Mouse (Mus musculus) right cerebral cortex, postnatal 14 days (tissue): ENCODE measurements at regions not wholly inside any gene's neighbourhood (a gene's known extent, or its start where the extent isn't known, plus 50 kb on each side); places are given as distances from the start of the nearest gene placed in this dataset.

Experiments
- DNase-seq: peaks from one replicate; pipeline ENCODE4 v3.0.0; 2022

DNA sequence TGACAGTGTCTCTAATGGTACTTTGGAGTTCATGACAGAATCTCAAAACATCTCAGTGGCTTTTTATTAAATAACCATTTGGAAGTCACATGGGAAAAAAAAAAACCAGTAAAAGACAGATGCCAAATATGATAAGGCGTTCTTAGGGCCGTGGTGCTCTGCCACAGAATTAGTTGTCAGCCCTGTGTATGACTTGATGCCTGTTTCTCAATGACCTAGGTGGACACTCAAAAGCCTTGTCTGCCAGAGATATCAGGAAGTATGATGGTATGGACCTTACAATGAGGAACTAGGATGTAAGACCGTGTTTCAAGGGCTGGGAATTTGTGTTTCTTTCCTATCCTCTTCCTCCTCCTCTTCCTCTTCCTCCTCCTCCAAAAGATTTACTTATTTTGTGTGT is 364.9 kb downstream of the Cd83 start:
- no peak for DNase-seq

DNA sequence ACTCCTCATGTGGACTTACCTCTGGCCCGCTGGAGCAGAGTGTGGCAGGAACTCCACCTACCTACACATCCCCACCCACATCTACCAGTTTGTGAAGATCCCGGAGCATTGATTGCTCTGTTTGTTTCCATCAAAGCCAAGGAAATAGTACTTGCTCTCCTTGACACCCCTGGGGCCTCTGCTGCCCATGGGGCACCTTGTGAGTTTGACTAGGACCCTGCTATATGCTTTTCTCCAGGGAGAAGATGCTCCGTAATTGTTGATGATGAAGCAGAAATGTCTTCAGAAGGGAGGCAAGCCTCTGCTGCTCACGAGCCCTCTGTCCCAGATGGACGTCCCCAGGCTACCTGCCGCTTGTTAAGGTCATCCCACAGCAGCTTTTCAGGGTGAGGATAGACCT is 367.0 kb downstream of the Cd83 start:
- no peak for DNase-seq

DNA sequence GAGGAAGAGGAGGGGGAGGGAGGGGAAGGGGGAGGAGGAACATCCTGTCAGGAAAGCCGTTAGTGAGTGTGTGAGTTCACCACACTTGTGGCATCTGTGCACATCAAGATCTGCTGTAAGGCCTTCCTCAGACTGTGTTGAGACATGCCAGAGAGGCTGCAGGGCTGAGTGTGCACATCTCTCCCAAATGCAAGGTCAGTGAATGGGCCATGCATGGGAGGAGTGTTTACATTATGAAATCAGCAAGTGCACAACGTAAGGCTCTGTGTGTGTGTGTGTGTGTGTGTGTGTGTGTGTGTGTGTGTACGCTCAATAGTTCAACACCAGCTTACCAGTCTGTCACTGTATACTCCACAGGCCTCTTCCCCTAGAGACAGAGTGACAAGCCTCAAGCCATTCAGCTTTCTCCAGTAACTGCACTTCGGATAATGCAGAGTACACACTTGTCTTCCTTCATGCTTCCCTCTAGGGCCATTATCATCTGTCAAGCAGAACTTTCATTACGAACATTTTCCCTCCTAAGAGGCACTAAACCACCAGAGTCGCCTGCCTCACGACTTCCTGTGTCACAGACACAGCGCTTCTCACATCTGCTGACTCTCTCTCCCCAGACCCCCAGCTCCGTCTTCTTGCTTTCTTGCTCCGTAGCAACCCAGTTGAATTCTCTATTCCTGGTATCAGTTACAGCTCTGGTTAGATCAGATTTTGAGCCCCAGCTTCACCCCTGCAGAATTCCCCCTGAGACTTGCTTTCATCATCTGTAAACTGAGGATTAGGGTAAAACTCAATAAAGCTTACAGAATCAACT is 368.4 kb downstream of the Cd83 start:
- no peak for DNase-seq

DNA sequence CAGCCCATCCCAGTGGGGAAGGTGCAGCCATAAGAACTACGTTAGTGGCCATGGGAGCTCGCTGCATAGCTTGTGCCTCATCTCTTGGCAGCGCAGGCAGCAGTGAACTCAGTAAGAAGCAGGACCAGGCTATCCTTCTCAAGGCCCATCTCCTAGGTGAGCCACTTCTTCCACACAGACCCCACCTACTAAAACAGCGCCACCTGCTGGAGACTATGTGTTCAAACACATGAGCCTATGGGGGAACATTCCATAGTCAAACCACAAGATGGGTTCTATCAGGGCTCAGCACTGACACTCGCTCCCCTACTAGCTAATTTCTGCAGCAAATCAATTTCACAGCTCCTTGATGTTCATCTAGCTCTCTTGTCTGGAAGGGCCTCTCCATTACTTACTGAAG is 369.2 kb downstream of the Cd83 start:
- no peak for DNase-seq

DNA sequence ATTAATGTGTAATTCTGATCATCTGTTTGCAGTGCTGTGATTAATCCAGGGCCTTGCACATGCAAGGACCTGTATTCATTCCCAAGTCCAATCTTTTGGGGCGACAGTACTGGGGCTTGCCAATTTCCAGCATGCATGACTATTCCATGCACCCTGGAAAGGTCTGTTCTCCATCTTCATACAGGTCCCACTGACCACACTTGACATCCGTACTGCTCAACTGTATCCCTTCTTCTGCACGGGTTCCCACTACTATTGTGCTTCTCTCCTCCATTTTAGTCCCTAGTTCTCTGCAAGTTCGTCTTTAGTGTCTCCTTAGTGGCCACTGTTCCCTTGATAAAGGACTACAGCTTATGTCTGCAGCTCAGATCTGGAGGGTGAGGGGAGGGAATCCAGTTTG is 371.4 kb downstream of the Cd83 start:
- no peak for DNase-seq

DNA sequence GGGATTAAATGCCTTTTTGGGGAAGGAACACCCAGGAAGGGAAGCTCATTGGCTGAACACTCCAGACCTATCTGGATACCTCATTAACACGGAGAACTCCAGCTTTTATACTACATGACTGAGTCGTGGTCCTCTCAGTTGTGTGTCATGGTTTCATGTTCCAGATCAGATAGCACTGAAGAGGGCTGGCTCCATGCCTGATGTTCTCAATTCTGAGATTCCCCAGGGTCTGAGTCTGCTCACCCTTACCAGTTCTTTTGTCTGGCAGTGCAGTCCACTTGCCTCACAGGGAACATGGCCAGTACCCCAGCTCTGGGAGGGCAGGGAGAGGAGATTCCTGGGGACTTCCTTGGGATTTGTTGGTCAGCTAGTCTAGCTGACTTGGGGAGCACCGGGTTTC is 372.0 kb downstream of the Cd83 start:
- DNase-seq, result no peak

DNA sequence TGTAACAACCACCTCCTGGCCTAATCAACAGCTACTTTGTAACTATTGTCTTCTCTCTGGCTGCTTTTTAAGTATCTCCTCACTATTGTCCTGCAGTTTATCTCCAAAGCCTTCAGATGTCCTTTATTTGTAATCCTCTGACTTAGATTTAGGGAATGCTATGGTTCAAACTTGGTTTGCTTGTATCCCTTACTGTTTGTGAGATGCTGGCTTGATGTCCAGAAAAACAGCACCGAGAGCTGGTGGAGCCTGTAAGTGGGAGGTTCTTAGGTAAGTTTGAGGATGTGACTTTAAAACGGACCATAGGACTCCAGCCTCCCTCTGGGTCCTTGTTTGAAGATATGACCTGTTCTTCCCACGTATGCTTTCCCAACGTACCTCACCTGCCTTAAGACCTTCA is 372.7 kb downstream of the Cd83 start:
- DNase-seq, result no peak

DNA sequence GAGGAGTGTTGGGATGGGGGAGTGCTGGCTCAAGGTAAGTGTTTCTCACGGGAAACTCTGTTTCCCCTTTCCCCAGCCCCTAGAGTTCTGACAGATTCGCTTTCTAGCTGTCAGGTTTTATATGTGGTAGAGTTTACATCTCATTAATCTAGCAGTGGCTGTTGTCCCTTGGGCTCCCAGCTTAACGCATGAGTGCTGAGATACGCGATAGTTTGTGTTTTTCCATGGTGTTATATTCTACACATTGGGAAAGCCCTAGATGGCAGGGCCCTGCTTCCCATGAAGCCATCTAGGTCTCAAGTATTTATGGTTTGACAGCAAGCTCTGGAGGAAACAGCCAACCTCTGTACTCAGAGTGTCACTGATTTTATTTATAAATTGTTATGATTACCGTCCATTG is 373.8 kb downstream of the Cd83 start:
- DNase-seq, result no peak

DNA sequence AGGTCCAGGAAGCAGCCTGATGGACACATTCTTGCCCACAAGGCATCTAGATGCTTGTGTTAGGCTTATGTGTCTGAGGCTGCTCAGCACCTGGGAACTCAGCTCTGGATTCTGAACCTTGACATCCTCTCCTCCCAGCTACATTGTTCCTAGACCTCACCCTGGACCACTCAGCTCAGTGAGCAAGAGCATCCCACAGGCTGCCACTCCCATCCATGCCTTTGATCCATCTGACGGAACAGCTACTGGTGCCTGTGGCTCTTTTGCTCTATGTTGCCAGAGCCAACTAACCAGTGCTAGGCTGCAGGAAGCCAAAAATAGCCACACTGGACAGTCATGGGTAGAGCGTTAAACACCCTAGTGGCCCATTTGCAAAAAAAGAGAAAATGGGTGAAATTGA is 374.8 kb downstream of the Cd83 start:
- DNase-seq, result no peak

DNA sequence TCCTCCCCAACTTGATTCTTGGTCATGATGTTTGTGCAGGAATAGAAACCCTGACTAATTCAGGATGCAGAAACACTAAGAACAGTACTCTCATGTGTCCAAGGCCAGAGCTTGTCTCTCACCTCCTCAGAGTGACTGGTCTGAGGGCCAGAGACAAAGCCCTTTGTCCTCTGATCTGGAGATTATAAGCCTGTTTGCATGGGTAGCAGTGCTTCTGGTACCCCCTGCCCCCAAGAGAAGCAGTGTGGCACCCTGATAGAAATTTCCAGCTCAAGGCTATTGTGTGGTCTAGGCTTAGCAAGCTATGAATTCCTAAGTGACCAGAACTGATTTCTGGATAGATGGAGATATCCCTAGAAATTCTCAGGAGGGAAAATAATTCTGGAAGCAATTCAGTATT is 380.2 kb downstream of the Cd83 start:
- no peak for DNase-seq

DNA sequence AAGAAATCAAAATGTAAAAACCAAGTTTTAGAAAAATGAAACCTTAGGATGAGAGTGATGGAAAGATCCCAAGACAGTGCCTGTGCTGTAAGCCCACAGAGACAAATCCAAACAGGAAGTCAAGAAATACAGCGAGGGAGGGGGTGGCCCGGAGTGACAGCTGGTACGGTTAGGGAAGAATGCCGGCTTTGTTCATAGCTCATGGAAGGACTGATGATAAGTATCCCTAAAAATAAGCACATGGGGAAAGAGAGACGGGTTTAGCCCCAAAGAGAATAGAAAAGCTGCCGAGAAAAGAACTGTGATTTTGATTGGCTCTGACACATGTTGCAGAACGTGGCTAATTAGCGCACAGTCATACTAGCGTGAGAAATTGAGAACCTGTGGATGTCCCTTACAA is 382.6 kb downstream of the Cd83 start:
- no peak for DNase-seq

DNA sequence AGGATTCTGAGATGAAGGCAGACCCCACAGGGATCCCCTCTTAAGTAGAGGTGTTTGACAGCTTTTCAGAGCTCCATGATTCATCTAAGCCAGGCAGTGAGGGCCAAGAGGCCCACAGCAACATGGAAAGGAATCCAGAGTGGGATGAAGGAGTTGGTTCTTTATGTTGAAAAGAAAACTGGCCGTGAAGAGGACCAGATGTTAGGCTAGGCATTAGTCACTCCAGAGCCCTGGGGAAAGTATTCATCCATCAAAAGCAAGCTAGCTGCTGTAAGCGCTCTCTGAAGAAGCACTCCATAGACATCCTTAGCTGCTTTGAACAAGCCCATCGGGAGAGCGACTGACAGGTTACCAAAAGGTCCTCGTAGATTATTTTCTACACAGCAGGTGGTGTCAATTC is 383.6 kb downstream of the Cd83 start:
- DNase-seq, result no peak

DNA sequence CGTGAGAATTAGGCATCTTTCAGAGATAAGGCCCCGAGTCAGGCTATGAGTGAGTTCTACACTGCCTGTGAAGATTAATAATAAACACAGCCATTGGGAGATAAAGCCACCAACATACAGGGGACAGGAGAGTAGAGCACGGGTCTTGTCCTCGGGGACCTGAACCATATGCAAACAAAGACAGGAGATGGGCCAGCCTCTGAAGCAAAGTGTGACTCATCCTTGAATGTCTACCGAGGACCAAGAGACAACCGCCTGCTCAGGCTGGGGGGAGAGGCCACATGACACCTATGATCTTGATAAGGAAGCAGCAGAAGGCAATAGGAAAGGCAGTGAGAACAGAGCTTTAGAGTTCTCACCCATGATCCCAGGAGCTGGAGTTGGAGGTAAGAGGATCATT is 387.1 kb downstream of the Cd83 start:
- DNase-seq, result no peak

DNA sequence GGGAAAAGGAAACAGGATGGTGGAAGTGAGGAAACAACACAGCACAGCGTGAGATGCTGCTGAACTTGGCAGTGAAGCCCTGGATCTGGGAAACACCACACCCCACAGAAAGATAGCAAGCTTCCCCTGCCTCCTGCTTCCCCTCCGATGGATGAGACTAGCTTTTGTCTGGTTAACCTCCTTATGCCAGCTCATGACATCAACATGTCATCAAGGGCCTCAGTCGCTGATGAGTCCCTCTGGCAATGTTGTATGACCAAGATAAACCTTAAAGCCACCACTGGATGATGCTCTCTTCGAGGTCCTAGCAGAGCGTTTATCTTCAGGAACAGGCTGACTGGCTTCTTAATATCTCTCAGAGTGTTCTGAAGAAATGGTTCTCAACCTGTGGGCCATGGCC is 388.1 kb downstream of the Cd83 start:
- DNase-seq, result no peak

DNA sequence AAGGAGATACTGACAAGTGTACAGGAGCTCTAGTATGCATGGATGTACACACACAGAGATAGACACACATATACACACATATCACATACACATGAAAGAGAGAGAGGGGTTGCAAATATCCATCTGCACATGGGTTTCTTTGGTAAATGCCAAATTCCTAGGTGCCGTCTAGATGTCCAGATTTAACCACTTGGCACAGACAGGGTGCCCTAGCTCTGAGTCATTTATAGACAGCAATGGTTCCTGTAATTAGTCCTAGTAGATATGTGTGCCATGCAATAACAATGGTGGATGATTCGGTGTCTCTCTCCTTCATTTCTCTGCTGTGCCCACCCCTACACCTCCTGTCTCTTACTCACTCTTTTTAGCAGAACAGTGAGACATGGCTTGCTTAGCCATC is 389.7 kb downstream of the Cd83 start:
- DNase-seq, result no peak

DNA sequence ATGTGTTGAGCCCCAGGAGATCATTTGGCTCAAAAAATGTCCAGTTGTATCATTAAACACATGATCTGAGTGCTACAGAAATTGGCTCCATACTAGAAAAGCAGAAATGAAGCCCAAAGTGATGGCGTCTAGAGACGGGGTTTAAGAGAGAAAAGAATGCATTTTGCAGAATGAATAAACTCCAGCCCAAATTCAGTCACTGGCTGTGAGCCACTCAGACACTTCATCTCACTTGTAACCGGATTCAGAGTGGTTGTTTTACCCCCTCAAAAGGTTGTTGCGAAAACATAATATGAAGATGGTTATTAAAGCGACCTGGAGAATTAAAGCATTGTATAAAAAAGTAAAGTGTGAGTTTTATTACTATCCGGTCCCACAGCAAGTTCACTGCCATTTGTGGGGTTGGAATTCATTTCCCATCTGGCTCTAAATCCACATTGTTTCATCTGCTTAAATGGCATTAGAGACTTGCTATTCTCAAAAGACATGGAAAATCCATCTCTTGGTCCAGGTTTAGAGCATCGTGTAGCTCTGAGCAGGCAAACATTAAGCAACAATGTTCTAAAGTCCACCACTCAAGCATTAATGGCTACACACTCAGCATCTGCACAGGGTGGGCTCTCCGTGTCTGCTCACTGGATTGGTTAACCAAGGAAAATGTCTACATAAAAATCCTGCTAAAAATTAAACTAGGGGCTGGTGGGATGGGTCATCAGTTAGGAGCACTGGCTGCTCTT is 390.9 kb downstream of the Cd83 start:
- DNase-seq, result no peak

DNA sequence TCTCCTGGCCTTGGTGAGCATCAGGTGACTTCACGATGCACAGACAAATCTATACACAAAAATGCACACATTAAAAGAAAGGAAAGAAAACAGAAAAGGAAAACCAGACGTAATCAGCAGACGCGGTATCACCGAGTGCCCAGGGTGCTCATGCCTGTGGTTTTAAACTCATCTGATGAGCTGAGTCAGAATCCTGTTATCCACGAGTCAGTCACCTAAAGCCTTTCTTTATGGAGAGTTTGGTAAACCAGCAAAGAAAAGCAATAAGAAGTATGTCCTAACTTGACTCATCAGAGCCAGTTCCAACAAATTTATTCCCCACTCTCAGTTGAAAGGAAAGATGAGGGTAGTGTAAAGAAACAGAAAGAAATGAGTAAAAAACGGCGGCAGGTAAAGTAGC is 391.5 kb downstream of the Cd83 start:
- no peak for DNase-seq

DNA sequence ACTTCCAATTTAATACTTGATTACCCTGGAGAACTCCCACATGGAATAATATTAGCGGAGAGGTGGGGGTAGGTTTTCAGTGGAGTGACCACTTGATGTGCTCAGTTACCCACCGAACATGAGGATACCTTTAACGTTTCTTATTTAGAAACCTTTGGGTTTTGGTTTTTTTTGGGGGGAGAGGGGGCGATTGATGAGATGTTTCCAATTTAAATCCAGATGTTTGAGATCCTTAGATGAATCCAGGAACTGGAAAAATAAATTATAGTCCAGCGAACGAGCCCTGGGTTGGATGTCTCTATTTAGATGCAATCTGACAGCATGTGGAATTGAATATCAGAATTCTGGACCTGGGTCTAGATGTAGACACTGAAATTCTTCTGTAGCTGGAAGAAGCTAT is 393.4 kb downstream of the Cd83 start:
- no peak for DNase-seq

DNA sequence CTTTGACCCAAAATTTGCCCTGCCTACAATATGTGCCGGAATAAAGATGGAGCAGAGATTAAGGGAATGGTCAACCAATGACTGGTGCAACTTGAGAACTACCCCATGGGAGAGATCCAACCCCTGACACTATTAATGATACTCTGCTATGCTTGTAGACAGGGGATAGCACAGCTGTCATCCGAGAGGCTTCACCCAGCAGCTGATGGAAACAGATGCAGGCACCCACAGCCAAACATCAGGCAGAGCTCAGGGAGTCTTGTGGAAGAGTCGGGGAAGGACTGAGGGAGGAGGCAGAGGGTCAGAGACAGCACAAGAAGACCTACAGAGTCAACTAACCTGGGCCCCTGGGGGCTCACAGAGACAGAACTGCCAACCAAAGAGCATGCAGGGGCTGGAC is 395.8 kb downstream of the Cd83 start:
- DNase-seq, result no peak

DNA sequence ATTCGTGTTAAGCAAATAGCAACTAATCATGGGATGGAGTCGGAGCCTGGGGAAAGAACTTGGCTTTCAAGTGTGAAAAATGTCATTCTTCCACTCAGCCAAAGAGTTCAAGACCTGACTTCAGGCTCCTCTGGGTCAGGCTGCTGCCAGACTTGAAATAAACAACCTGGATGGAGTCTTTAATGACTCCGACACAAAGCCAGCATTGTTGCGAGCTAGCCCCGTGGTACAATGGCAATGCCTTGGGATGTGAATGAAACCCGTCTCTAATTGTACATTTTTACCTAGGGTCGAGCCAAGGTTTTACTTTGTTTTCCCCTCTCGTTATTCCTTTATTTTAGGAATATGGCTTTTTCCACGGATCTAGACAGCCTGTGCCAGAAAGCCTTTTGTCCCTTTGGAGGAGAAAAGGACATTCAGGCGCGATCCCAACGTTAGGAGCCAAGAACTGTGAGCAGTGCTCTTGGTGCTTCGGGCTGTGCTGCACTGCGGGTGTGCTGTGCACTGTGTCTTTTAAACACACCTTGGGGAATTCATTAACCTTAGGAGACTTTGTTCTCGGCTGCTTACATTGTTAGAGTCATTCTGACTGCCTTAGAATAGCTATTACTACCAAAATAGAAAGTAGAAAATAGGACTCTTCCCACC is 398.1 kb downstream of the Cd83 start:
- DNase-seq, result no peak

DNA sequence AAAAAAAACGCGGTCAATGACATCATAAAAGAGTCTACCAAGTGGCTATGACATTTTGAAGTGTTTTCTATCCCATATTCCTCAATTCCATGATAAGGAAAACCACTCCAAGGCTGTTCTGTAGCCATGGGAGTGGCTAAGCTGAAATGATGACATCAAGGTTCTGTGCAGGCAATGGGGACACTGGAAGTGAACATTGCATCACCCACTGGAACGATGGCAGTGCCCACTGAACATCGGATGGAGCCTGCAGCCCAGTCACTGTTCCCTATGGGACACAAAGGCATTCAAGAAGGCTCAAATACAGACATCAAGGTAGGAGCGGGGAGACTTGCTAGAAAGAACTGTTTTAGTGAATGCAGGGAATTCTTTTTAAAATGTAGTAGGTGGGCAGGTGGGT is 410.8 kb downstream of the Cd83 start:
- DNase-seq, result no peak

DNA sequence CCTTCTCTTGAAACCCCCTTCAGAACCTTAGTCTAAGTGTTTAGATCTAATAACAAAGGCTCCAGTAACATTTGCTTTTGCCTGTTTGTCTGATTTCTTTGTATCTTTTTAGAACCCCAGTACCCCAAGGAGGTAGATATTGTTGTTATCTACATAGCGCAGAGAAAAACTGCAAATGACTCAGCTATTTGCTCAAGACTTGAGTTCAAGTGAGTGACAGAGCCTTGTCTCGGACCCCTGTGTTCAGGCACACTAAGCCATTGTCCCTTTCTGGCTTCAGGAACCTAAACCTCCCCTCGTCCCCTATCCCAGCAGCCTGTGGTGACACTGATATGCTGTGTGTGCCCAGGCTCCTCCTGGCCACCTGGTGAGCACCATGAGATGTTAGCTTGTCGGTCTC is 421.5 kb downstream of the Cd83 start:
- DNase-seq, result no peak

DNA sequence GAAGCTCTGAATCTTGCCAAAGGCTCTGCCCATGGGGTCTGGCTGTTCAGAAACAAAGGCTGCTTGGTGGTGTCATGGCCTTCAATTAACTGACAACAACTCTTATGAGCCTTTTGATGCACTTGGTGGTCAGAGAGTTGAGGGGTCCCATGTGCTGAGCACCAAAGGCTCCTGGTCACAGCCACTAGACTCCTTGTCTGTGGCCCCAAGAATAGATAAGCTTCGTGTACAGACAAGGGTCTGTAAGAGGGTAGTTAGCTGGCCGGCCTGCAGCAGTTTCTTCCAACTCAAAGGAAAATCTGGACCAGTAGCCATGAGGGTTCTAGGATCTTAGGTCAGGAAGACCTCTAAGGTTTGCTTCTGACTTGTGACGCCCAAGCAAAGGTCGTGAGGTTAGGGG is 421.9 kb downstream of the Cd83 start:
- DNase-seq, result no peak

DNA sequence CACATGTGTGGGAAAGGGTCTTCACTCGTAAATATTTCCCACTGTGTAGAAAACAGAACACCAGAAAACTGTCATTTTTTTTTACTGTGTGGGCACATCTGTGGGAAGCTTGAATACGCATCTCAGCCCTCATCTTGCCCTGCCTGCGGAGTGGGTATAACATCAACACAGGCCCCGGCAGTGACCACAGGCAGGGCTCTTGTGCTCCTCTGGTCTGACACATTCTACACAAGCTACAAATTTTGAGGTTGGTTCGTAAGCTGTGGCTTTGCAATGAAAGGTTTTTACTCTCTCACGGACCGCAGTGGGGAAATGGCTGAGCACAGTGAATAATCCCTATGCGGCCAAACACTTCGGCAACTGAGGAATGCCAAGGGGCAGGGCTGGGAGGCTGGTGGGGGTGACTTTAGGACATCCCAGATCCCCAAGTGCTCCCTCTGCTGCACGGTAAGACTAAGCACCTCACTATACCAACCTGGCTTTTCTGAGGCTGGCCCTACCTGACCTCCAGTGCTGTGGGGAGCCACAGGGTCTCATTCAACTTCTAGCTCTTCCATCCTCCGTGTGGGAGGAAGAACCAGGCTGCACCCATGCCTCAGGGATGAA is 422.9 kb downstream of the Cd83 start:
- DNase-seq, result no peak
